Mouse (Mus musculus) adrenal gland, postnatal 25 days (tissue): ENCODE data around the gene Ankrd52. TPM values are rescaled to one million over a fixed set of nuclear protein-coding genes. Genes with fewer than 3 reads are reported as not detected.
A peak's percentile ranks its signal among the peaks of the same experiment; 100 is the strongest.

Experiments
- DNase-seq: peaks from one replicate; pipeline ENCODE4 v3.0.0; 2021; ENCODE audit warnings: mixed read lengths
- microRNA-seq, 2 experiments: library from miRNA; unstranded; fragments of <30 nt; microRNA quantifications; one replicate each; pipeline ENCODE4 v1.2.0; 2021
- total RNA-seq: library from RNA; stranded (reverse); gene quantifications from 2 replicates; pipeline ENCODE4 v1.2.3, GENCODE M21; 2021

The Ankrd52 gene
- total RNA-seq, 1 experiment from 2014 or later, result 72.3 TPM

DNA sequence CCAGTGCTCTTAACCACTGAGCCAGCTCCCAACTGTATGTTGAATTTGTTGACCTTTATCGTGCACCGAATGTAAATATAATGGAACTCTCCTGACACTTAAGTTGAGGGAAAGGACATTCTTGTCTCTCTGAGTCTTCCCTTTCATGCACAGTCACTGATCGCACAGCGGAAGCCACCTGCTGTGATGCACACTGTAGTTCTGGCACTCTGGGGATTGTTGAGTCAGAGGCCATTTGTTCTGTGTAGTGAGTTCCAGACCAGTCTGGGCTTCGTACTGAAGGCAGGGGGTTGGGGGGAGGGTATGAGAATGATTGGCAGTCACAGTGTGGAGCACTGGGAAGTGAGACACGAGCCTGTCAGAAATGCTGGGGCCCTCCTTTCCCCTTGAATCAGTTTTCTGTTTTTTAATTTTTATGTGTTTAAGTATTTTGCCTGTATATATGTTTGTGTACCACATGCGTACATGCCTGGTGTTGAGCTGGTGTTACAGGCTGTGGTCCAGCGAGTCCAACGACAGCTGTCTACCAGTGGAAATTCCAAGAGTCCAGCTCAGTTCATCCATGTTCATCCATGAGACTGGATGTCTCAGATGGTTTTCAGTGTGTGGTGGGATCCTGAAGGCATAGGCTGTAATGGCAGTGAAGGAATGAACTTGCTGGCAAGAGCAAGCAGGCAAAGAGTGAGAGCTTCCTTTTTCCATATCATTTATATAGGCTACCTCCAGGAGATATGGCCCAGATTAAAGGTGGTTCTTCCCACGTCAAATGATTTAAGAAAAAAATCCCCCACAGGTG is 64.6 kb downstream of the Ankrd52 start:
- DNase-seq, result no peak

DNA sequence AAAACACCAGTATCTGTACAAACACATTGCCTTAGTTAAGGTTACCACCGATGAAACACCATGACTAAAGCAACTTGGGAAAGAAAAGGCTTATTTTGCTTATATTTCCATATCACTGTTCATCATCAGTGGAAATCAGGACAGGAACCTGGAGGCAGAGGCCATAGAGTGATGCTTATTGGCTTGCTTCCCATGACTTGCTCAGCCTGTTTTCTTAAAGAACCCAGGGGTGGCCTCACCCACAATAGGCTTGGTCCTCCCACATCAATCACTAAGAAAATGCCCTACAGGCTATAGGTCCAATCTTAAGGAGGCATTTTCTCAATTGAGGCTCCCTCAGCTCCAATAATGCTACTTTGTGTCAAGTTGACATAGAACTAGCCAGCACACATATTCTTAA is 65.8 kb downstream of the Ankrd52 start:
- no peak for DNase-seq

DNA sequence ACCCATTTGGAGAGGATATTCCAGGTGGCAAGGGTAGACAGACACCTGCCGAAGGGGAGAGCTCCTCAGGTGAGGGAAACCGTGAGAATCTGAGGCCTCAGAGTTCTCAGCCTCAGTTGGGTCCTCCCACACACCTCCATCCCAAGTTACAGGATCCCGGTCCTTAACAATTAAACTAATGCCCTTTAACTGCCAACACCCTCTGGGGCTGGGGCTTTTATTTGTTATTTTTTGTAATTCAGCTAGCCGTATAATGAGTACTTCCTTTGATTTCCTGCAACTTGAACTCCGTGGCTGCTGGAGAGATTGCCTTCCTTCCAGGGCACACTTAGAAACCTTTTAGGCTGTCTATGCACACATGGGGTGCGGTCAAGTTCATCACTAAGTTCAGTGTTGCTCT is 67.4 kb downstream of the Ankrd52 start:
- DNase-seq, result no peak

DNA sequence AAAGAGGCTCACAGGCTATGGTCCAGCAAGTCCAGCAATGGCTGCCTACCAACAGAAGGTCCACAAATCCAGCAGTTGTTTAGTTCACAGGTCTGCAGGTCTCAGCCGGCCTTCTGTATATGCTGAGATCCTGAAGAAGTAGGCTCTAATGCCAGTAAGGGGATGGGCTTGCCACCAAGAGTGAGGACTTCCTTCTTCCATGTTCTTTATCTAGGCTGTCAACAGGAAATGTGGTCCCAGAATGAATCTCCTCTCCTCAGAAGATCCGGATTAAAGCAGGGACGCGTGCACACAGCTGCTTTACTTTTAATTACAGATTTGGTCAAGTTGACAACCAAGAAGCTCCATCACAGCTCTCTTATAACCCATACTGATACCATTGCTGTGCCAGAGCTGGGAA is 68.5 kb downstream of the Ankrd52 start:
- no peak for DNase-seq

DNA sequence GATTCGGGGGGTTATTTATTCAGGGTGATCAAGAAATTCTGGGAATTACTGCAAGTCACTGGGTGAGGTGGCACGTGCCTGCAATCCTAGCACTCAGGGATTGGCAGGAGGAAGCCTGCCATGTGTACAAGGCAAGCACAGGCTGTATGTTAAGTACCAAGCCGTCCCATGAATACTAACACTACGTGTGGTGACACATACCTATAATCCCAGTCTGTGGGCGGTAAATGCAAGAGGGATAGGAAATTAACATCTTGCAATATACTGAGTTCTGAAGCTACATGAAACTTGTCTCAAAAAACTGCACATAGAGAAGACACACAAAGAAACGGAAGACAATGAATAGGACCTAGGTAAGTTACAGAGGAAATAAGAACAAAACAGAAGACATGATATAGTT is 74.1 kb downstream of the Ankrd52 start:
- DNase-seq, result no peak

DNA sequence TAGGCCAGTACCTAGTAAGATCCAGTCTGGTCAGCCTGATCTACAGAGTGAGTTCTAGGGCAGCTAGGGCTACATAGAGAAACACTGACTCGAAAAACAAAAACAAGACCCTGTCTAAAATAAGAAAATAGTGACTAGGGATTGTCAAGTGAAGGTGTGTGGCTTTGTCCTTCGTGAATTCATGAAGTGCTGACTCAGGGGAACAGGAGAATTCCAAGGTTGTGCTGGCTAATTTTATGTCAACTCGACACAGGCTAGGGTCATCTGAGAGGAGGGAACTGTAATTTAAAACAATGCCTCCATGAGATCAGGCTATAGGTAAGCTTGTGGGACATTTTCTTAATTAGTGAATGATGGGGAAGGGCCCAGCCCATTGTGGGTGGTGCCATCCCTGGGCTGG is 77.6 kb downstream of the Ankrd52 start:
- DNase-seq, result no peak

DNA sequence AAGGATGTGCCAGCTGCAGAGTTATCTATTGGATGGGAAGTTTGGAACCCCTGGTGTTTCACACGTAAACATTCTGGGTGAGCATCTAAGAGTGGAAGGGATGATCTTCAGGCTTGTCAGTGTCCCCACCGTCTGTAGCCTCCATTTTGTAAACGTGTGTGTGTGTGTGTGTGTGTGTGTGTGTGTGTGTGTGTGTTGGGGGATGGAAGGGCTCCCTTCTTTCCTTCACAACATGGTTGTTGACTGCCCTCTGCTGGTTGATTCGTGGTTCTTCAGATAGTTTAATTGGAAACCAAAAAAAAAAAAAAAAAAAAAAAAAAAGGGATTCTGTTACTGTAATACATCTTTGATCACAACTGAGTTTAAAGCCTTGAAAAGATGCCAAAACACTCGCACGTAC is 78.4 kb downstream of the Ankrd52 start:
- DNase-seq, result peak; percentile 54

DNA sequence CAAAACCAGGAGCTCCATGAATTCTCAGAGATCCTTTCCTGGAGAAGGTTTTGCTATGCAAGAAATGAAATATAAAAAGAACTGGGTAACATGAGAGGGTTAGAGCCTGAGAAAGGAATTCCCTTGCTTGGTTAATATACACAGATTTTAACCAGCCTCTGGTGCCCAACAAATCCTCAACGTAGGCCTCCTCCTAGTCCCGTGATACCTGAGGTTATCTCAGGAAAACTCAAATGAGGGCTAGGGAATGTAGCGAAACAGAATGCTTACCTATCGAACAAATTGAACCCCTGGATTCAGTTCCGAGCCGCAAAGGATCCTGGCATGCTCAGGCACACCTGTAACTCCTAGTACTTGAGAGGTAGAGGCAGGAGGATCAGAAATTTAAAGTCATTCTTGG is 80.8 kb downstream of the Ankrd52 start:
- DNase-seq, result no peak

Small RNA genes lying within 50 kb of the gene (microRNA-seq; reads per million reads assigned to microRNA genes)
- 0 reads per million in 2 experiments for gene Gm25361
- gene Gm26308, result 0 reads per million in 2 experiments
- gene Mir6914, result 0 to 0.69 reads per million in 2 experiments
- gene Mir6915, result 0.34 to 1.4 reads per million in 2 experiments
- gene Mir8105, result 0 to 0.34 reads per million in 2 experiments

Other genes with a start within 250 kb of the Ankrd52 start
- 84.6 and 85.7 TPM in 2 replicates for gene Rbms2, start 196.8 kb upstream of the Ankrd52 start, total RNA-seq
- gene Gls2, start 182.7 kb upstream of the Ankrd52 start, total RNA-seq, result 1.3 and 5.5 TPM in 2 replicates
- gene Spryd4, start 165.3 kb upstream of the Ankrd52 start, total RNA-seq, result 15.3 and 18.0 TPM in 2 replicates
- not detected in 2 replicates for gene Mip, start 151.3 kb upstream of the Ankrd52 start, total RNA-seq
- gene Timeless, start 145.1 kb upstream of the Ankrd52 start, total RNA-seq, result 14.1 and 20.7 TPM in 2 replicates
- gene Apon, start 123.0 kb upstream of the Ankrd52 start, total RNA-seq, result 0.30 and 2.8 TPM in 2 replicates
- 9.7 and 10.0 TPM in 2 replicates for gene Apof, start 108.4 kb upstream of the Ankrd52 start, total RNA-seq
- 37.2 and 52.6 TPM in 2 replicates for gene Stat2, start 106.6 kb upstream of the Ankrd52 start, total RNA-seq
- gene Il23a, start 78.4 kb upstream of the Ankrd52 start, total RNA-seq, result not detected in 2 replicates
- gene Pan2, start 73.8 kb upstream of the Ankrd52 start, total RNA-seq, result 28.9 and 32.7 TPM in 2 replicates
- gene Cnpy2, start 54.7 kb upstream of the Ankrd52 start, total RNA-seq, result 164 and 206 TPM in 2 replicates
- gene Cs, start 39.4 kb upstream of the Ankrd52 start, total RNA-seq, result 287 and 317 TPM in 2 replicates
- gene Coq10a, start 8.1 kb upstream of the Ankrd52 start, total RNA-seq, result 74.4 and 80.2 TPM in 2 replicates
- gene Slc39a5, start 24.1 kb downstream of the Ankrd52 start, total RNA-seq, result not detected in 2 replicates
- 74.6 and 75.0 TPM in 2 replicates for gene Nabp2, start 34.4 kb downstream of the Ankrd52 start, total RNA-seq
- gene Rnf41, start 34.5 kb downstream of the Ankrd52 start, total RNA-seq, result 35.9 and 44.4 TPM in 2 replicates
- gene Smarcc2, start 82.1 kb downstream of the Ankrd52 start, total RNA-seq, result 107 and 125 TPM in 2 replicates
- 791 and 820 TPM in 2 replicates for gene Myl6, start 117.0 kb downstream of the Ankrd52 start, total RNA-seq
- 5.0 and 6.9 TPM in 2 replicates for gene Myl6b, start 121.6 kb downstream of the Ankrd52 start, total RNA-seq
- gene Esyt1, start 148.8 kb downstream of the Ankrd52 start, total RNA-seq, result 18.1 and 22.9 TPM in 2 replicates
- 9.1 and 13.6 TPM in 2 replicates for gene Zc3h10, start 170.7 kb downstream of the Ankrd52 start, total RNA-seq
- 2,617 and 2,671 TPM in 2 replicates for gene Rpl41, start 172.2 kb downstream of the Ankrd52 start, total RNA-seq
- gene Pa2g4, start 188.9 kb downstream of the Ankrd52 start, total RNA-seq, result 83.8 and 97.6 TPM in 2 replicates
- 2.8 and 3.8 TPM in 2 replicates for gene Erbb3, start 212.5 kb downstream of the Ankrd52 start, total RNA-seq
- 688 and 827 TPM in 2 replicates for gene Rps26, start 249.6 kb downstream of the Ankrd52 start, total RNA-seq